ENCODE assay signal across 31 mouse cellular contexts in the genomic region with DNA sequence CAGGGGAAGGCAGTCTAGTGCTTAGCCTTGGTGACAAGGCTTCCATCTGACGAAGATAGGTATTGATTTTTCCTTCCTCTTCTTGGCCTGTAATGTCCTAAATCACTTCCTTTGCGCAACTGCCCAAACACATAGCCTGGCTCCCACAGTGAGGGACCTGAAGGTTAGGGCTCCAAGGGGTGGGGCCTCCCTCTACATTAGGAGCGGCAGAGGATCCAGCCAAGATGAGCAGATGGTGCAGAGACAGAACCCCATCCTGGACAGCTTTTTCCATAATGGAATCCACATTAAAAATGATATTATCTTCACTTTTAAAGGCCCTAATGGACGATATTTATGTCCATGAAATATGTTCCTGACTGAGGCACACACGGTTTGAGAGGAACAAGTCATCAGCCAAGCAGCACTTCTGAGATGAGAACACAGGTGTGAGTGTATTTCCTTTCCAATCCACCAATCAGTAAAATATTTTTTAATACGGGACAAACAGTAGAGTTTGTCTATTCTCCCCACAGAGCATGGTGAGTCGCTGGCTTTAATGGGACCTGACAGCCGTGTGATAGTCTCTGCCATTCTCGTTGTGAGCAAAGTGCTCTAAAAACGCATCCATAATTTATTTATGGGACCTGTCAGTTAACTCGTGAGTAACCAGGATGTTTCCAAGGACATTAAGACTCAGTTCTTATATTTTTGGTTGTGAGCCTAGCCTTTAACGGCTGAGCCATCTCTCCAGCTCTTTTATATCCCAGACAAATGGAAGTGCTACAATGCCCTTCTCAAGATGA.
DNase-seq lines count a peak whose midpoint lies in the region; ATAC-seq lines count a peak whose summit lies in the region.
"Had no signal": no experiment of that assay in that cellular context is flagged by ENCODE, and none has a peak within 500 bp of the region (broad histone marks: within the 10 kb centered on the region; RNA-seq: fewer than 3 reads in every experiment).

No protein-coding gene starts in this region.

- no peak overlapping the region for H3K27ac ChIP-seq in neural tube, embryonic 14.5 days (ENCODE audit: low read depth, low read length)
- no peak overlapping the region for H3K27ac ChIP-seq in neural tube, embryonic 15.5 days (replicated peaks)
- H3K27ac ChIP-seq: gastrocnemius, adult 2 months; heart, adult 2 months; heart, embryonic 13.5 days; hindbrain, embryonic 14.5 days; layer of hippocampus, adult 2 months; left cerebral cortex, adult 2 months; limb, embryonic 10.5 days; limb, embryonic 15.5 days; liver, embryonic 13.5 days; macrophage; midbrain, embryonic 12.5 days had no signal

- no peak overlapping the region for H3K4me2 ChIP-seq in neural tube, embryonic 14.5 days (ENCODE audit: low read depth, low read length)
- H3K4me2 ChIP-seq in neural tube, embryonic 15.5 days, result no peak overlapping the region
- H3K4me2 ChIP-seq: heart, embryonic 13.5 days; hindbrain, embryonic 14.5 days; limb, embryonic 15.5 days; liver, embryonic 13.5 days; midbrain, embryonic 12.5 days had no signal

- H3K36me3 ChIP-seq in neural tube, embryonic 14.5 days (ENCODE audit: control insufficient read depth, insufficient read depth, low read length), result no peaks in the 10 kb centered on the region
- no peaks in the 10 kb centered on the region for H3K36me3 ChIP-seq in neural tube, embryonic 15.5 days
- H3K36me3 ChIP-seq: G1E; heart, embryonic 13.5 days; limb, embryonic 10.5 days; limb, embryonic 15.5 days; liver, embryonic 13.5 days; midbrain, embryonic 12.5 days had no signal

- 74% methylated on average over 12 of the region's 12 CpGs for whole genome bisulfite sequencing in neural tube, embryonic 14.5 days
- WGBS in neural tube, embryonic 15.5 days, result 75% methylated on average over 12 of the region's 12 CpGs

- H3K9ac ChIP-seq in neural tube, embryonic 14.5 days (replicated peaks; ENCODE audit: low read depth, low read length), result no peak overlapping the region
- H3K9ac ChIP-seq in neural tube, embryonic 15.5 days (replicated peaks), result no peak overlapping the region
- H3K9ac ChIP-seq: heart, embryonic 13.5 days; hindbrain, embryonic 14.5 days; limb, embryonic 15.5 days; liver, embryonic 13.5 days; midbrain, embryonic 12.5 days had no signal

- H3K4me1 ChIP-seq in neural tube, embryonic 14.5 days (ENCODE audit: control insufficient read depth, insufficient read depth, low read length), result no peaks in the 10 kb centered on the region
- H3K4me1 ChIP-seq in neural tube, embryonic 15.5 days, result no peaks in the 10 kb centered on the region
- H3K4me1 ChIP-seq: heart, embryonic 13.5 days; limb, embryonic 10.5 days; liver, embryonic 13.5 days; midbrain, embryonic 12.5 days had no signal

- H3K27me3 ChIP-seq in neural tube, embryonic 14.5 days (ENCODE audit: control insufficient read depth, insufficient read depth, low read length), result no peaks in the 10 kb centered on the region
- H3K27me3 ChIP-seq in neural tube, embryonic 15.5 days (replicated peaks), result no peaks in the 10 kb centered on the region
- H3K27me3 ChIP-seq: heart, embryonic 13.5 days; limb, embryonic 15.5 days; liver, embryonic 13.5 days; midbrain, embryonic 12.5 days had no signal

- ATAC-seq in cerebellum, adult (ENCODE audit: insufficient number of reproducible peaks, low FRiP score, low TSS enrichment), result peak; percentile 64; the same call in 1 of the 2 replicates
- ATAC-seq in neural tube, embryonic 14.5 days (ENCODE audit: low read depth), result peak; percentile 31; the same call in 1 of the 2 replicates
- ATAC-seq in neural tube, embryonic 15.5 days (ENCODE audit: low FRiP score), result no peak
- ATAC-seq: forebrain, embryonic 16.5 days; lung, postnatal 0 days had no signal

- no peak for DNase-seq in cerebellum, postnatal 4 days (ENCODE audit: low spot score in 2 of 2)
- peak; percentile 35 to 66 for DNase-seq in cerebellum, postnatal 10 days
- peak; percentile 59 for DNase-seq in retina, postnatal 1 day
- no peak for DNase-seq in lung, postnatal 36 days
- no peak for DNase-seq in heart, adult 18-20 months
- DNase-seq: adrenal gland, adult 8-10 months; gastrocnemius, adult 2 months; gastrocnemius, postnatal 36 days; heart, adult 2 months; heart, postnatal 10 days; kidney, adult 2 months; kidney, postnatal 36 days; liver, embryonic 13.5 days; lung, adult 18-20 months; thymus, adult 2 months; thymus, postnatal 4 days had no signal

- H3K4me3 ChIP-seq in neural tube, embryonic 14.5 days (ENCODE audit: low read depth, low read length), result no peak overlapping the region
- no peak overlapping the region for H3K4me3 ChIP-seq in neural tube, embryonic 15.5 days (replicated peaks)
- H3K4me3 ChIP-seq: erythroblast, embryonic 14.5 days; gastrocnemius, adult 2 months; heart, adult 2 months; heart, embryonic 13.5 days; layer of hippocampus, adult 2 months; left cerebral cortex, adult 2 months; limb, embryonic 10.5 days; limb, embryonic 15.5 days; liver, embryonic 13.5 days; midbrain, embryonic 12.5 days had no signal

- no peaks in the 10 kb centered on the region for H3K9me3 ChIP-seq in neural tube, embryonic 14.5 days (ENCODE audit: control insufficient read depth, low read length)
- H3K9me3 ChIP-seq in neural tube, embryonic 15.5 days (replicated peaks), result no peaks in the 10 kb centered on the region
- H3K9me3 ChIP-seq: G1E; heart, embryonic 13.5 days; limb, embryonic 10.5 days; limb, embryonic 15.5 days; liver, embryonic 13.5 days; midbrain, embryonic 12.5 days had no signal

Comparison
In these comparisons a context has a peak if more than half of its experiments do, and no peak if none do; other contexts are left out.
1. DNase-seq: peak in cerebellum, postnatal 10 days (2 of 2) and retina, postnatal 1 day (single experiment); none in cerebellum, postnatal 4 days (0 of 2), lung, postnatal 36 days (single experiment) and heart, adult 18-20 months (0 of 2).